Mouse (Mus musculus) MEL (cell line): Measurements from ENCODE around the gene Mrnip. TPM values are rescaled to one million over a fixed set of nuclear protein-coding genes. Genes with fewer than 3 reads are reported as not detected.

Experiments
- DNase-seq: peaks from one replicate; pipeline ENCODE4 v3.0.0; 2011; ENCODE audit warnings: low read depth, low spot score
- H3K27ac ChIP-seq: 2 replicates; pipeline ENCODE4 v1.5.1; 2012; ENCODE audit warnings: low read depth, mild to moderate bottlenecking, control low read depth, low read length, moderate library complexity; ENCODE audit not compliant: control insufficient read depth
- H3K27me3 ChIP-seq, 2 experiments: fragments of 150-350 bp in 1 of 2; sonication (generic) in 1 of 2; 2 replicates each; pipeline ENCODE4 v1.6.1; 2012; ENCODE audit warnings: low read length in 2 of 2, mild to moderate bottlenecking in 2 of 2, improper control_type of control experiment in 1 of 2, moderate library complexity in 1 of 2; ENCODE audit not compliant: insufficient read depth in 2 of 2, control insufficient read depth in 1 of 2
- H3K36me3 ChIP-seq, 2 experiments: 2 replicates each; pipeline ENCODE4 v1.6.1; 2012 to 2014; ENCODE audit warnings: low read length in 2 of 2, improper control_type of control experiment in 1 of 2, inconsistent platforms in 1 of 2, mild to moderate bottlenecking in 1 of 2; ENCODE audit not compliant: insufficient read depth in 2 of 2, control insufficient read depth in 1 of 2
- H3K4me1 ChIP-seq, 2 experiments: fragments of 150-350 bp in 1 of 2; sonication (generic) in 1 of 2; 2 replicates each; pipeline ENCODE4 v1.6.1; 2012; ENCODE audit warnings: low read length in 2 of 2, improper control_type of control experiment in 1 of 2, mild to moderate bottlenecking in 1 of 2; ENCODE audit not compliant: insufficient read depth in 2 of 2, control insufficient read depth in 1 of 2
- H3K4me3 ChIP-seq, 2 experiments: fragments of 150-350 bp in 1 of 2; sonication (generic) in 1 of 2; 2 replicates each; pipeline ENCODE4 v1.5.1; 2012; ENCODE audit warnings: low read depth in 2 of 2, low read length in 2 of 2, mild to moderate bottlenecking in 2 of 2, moderate library complexity in 2 of 2, control low read depth in 1 of 2, improper control_type of control experiment in 1 of 2; ENCODE audit not compliant: control insufficient read depth in 1 of 2, insufficient read depth in 1 of 2
- H3K79me2 ChIP-seq: 2 replicates; pipeline ENCODE4 v1.6.1; 2012; ENCODE audit warnings: mild to moderate bottlenecking, low read length, moderate library complexity; ENCODE audit not compliant: control insufficient read depth, poor library complexity, insufficient read depth
- H3K9ac ChIP-seq: 2 replicates; pipeline ENCODE4 v1.6.1; 2012; ENCODE audit warnings: low read depth, mild to moderate bottlenecking, control low read depth, low read length, moderate library complexity; ENCODE audit not compliant: control insufficient read depth, poor library complexity, severe bottlenecking
- H3K9me3 ChIP-seq: fragments of 150-350 bp; sonication (generic); replicated peaks from 2 replicates; pipeline ENCODE4 v1.6.1; 2012; ENCODE audit warnings: mild to moderate bottlenecking, low read length, improper control_type of control experiment, moderate library complexity; ENCODE audit not compliant: insufficient read depth
- EP300 ChIP-seq, 2 experiments: IDR thresholded peaks; 2 replicates each; pipeline ENCODE4 v1.6.1; 2011; ENCODE audit warnings: improper control_type of control experiment in 2 of 2, low read length in 2 of 2, low read depth in 1 of 2, mild to moderate bottlenecking in 1 of 2
- ETS1 ChIP-seq: IDR thresholded peaks from 2 replicates; pipeline ENCODE4 v1.6.1; 2012; ENCODE audit warnings: low read depth, mild to moderate bottlenecking, inconsistent platforms, low read length, improper control_type of control experiment, moderate library complexity
- GABPA ChIP-seq: IDR thresholded peaks from 2 replicates; pipeline ENCODE4 v1.6.1; 2012; ENCODE audit warnings: low read depth, mild to moderate bottlenecking, inconsistent platforms, low read length, improper control_type of control experiment, moderate library complexity
- GATA1 ChIP-seq: IDR thresholded peaks from 2 replicates; pipeline ENCODE4 v1.6.1; 2011; ENCODE audit warnings: low read depth, low read length, improper control_type of control experiment
- KAT2A ChIP-seq: conservative IDR thresholded peaks from 2 replicates; pipeline ENCODE4 v1.6.1; 2012; ENCODE audit warnings: low read depth, low read length, improper control_type of control experiment, inconsistent platforms
- MAFK ChIP-seq: IDR thresholded peaks from 2 replicates; pipeline ENCODE4 v1.6.1; 2011; ENCODE audit warnings: low read depth, mild to moderate bottlenecking, low read length, improper control_type of control experiment, borderline replicate concordance
- MAZ ChIP-seq: IDR thresholded peaks from 2 replicates; pipeline ENCODE4 v1.6.1; 2012; ENCODE audit warnings: low read depth, mild to moderate bottlenecking, inconsistent platforms, low read length, improper control_type of control experiment
- MXI1 ChIP-seq: IDR thresholded peaks from 2 replicates; pipeline ENCODE4 v1.6.1; 2011; ENCODE audit warnings: mild to moderate bottlenecking, low read depth, low read length, improper control_type of control experiment
- NRF1 ChIP-seq: IDR thresholded peaks from 2 replicates; pipeline ENCODE4 v1.6.1; 2014; ENCODE audit warnings: low read depth, mild to moderate bottlenecking, inconsistent platforms, low read length, improper control_type of control experiment, moderate library complexity; ENCODE audit not compliant: poor library complexity, insufficient read depth, severe bottlenecking
- SIN3A ChIP-seq: IDR thresholded peaks from 2 replicates; pipeline ENCODE4 v1.6.1; 2012; ENCODE audit warnings: low read length, improper control_type of control experiment, inconsistent platforms
- TAL1 ChIP-seq: IDR thresholded peaks from 2 replicates; pipeline ENCODE4 v1.6.1; 2012; ENCODE audit warnings: mild to moderate bottlenecking, inconsistent platforms, low read length, moderate library complexity, mixed read lengths
- UBTF ChIP-seq: IDR thresholded peaks from 2 replicates; pipeline ENCODE4 v1.6.1; 2012; ENCODE audit warnings: low read depth, mild to moderate bottlenecking, inconsistent platforms, low read length, improper control_type of control experiment, moderate library complexity, borderline replicate concordance; ENCODE audit not compliant: insufficient read depth
- polyA plus RNA-seq, 2 experiments: library from polyadenylated mRNA; stranded (reverse) in 1 of 2; unstranded in 1 of 2; fragments of >175 nt in 1 of 2; fragments of >200 nt in 1 of 2; gene quantifications; 2 replicates each; pipeline versions ENCODE4 v1.2.1 to v1.2.4; 2012; ENCODE audit warnings: low replicate concordance in 2 of 2, low read depth in 1 of 2; ENCODE audit not compliant: insufficient read length in 2 of 2, insufficient read depth in 1 of 2, missing spikeins in 1 of 2
- total RNA-seq: library from RNA; depleted of rRNA; stranded (reverse); fragments of 300-350 nt; gene quantifications from 2 replicates; pipeline ENCODE4 v1.2.3, GENCODE M21; 2012

The Mrnip gene
- total and polyA plus RNA-seq, 3 experiments: 8.6 to 10.6 TPM; not detected in 1

GRCm38 (mm10) chr11:50238821-50239791 lies 64.9 kb downstream of the Mrnip start:
- no peak overlapping the region for H3K9ac ChIP-seq
- no peaks in the 10 kb centered on the region; the same call in 1 of the 2 replicates for H3K79me2 ChIP-seq
- no peak overlapping the region for H3K4me3 ChIP-seq
- peaks cover 3 to 19% of the 10 kb centered on the region in 2 experiments; a peak in 3 of 4 replicates for H3K4me1 ChIP-seq
- H3K36me3 ChIP-seq: peaks cover 0 to 7% of the 10 kb centered on the region in 2 experiments; a peak in 2 of 4 replicates
- TF ChIP-seq TAL1: no peak
- no peak for TF ChIP-seq GATA1
- no peak for TF ChIP-seq GABPA
- no peak for TF ChIP-seq ETS1
- TF ChIP-seq MXI1: no peak
- TF ChIP-seq UBTF: no peak
- no peak for TF ChIP-seq MAFK
- no peak for TF ChIP-seq EP300 (IDR thresholded peaks at IDR 0.05; ENCODE audit: low read depth in 1 of 2, low read length in 2 of 2)
- TF ChIP-seq NRF1: no peak
- TF ChIP-seq SIN3A: no peak
- TF ChIP-seq MAZ: no peak
- no peak for TF ChIP-seq KAT2A
- TF ChIP-seq, all 39 proteins: peak for 0
- no peaks in the 10 kb centered on the region for H3K27me3 ChIP-seq
- H3K27ac ChIP-seq: no peak overlapping the region
- no peaks in the 10 kb centered on the region for H3K9me3 ChIP-seq
- DNase-seq: no peak

- no peaks in the 10 kb centered on the region; the same call in 1 of the 2 replicates for H3K79me2 ChIP-seq
- no peaks in the 10 kb centered on the region for H3K9me3 ChIP-seq
- no peak overlapping the region for H3K9ac ChIP-seq
- H3K27ac ChIP-seq: no peak overlapping the region
- H3K4me1 ChIP-seq: peaks cover 3 to 19% of the 10 kb centered on the region in 2 experiments; a peak in 3 of 4 replicates
- no peaks in the 10 kb centered on the region for H3K27me3 ChIP-seq
- no peak overlapping the region for H3K4me3 ChIP-seq
- TF ChIP-seq TAL1 (peak; percentile 41; the same call in 1 of the 2 replicates), MAFK (no peak)
- TF ChIP-seq, all 39 proteins: peak for 1
- H3K36me3 ChIP-seq: peaks cover 0 to 7% of the 10 kb centered on the region in 2 experiments; a peak in 2 of 4 replicates
- DNase-seq: no peak
These were observed 66.1 kb downstream of the Mrnip start for GRCm38 (mm10) chr11:50240235-50240911.
